Mouse (Mus musculus): ENCODE data around the gene Xpnpep3.

- TF ChIP-seq CTCF (IDR thresholded peaks at IDR 0.05) (no peak), POLR2A (IDR thresholded peaks at IDR 0.05; ENCODE audit: insufficient read depth, low read depth, low read length) (no peak), EP300 (IDR thresholded peaks at IDR 0.05; ENCODE audit: insufficient read depth, low read depth, low read length) (no peak)
Measured at GRCm38 (mm10) chr15:81438345-81438744, 38.4 kb downstream of the Xpnpep3 start.
